Mouse (Mus musculus) myocyte (in vitro differentiated cells): Measurements from ENCODE around the gene Dao. TPM values are rescaled to one million over a fixed set of nuclear protein-coding genes. Genes with fewer than 3 reads are reported as not detected.

Source experiments
- H3K27me3 ChIP-seq: one replicate; pipeline ENCODE4 v1.6.1; 2011; ENCODE audit not compliant: control insufficient read depth, insufficient read depth, insufficient read length
- H3K36me3 ChIP-seq: one replicate; pipeline ENCODE4 v1.6.1; 2011; ENCODE audit not compliant: control insufficient read depth, insufficient read depth
- H3K4me2 ChIP-seq: one replicate; pipeline ENCODE4 v1.6.1; 2011; ENCODE audit warnings: low read depth, control low read depth
- H3K4me3 ChIP-seq: one replicate; pipeline ENCODE4 v1.5.1; 2011; ENCODE audit warnings: mild to moderate bottlenecking, control low read depth, moderate library complexity
- H3K79me2 ChIP-seq: one replicate; pipeline ENCODE4 v1.6.1; 2011; ENCODE audit not compliant: control insufficient read depth, insufficient read depth
- H3ac ChIP-seq: one replicate; pipeline ENCODE4 v1.6.1; 2011; ENCODE audit not compliant: control insufficient read depth, insufficient read length
- CEBPB ChIP-seq: IDR thresholded peaks from 2 replicates; pipeline ENCODE4 v1.6.1; 2011; ENCODE audit warnings: mild to moderate bottlenecking, moderate library complexity; ENCODE audit not compliant: poor library complexity, insufficient read depth, severe bottlenecking
- E2F4 ChIP-seq: IDR thresholded peaks from one replicate; pipeline ENCODE4 v1.6.1; 2011; ENCODE audit warnings: mild to moderate bottlenecking, control low read depth, moderate library complexity; ENCODE audit not compliant: insufficient read depth
- MAX ChIP-seq: IDR thresholded peaks from one replicate; pipeline ENCODE4 v1.6.1; 2011; ENCODE audit warnings: low read depth, mild to moderate bottlenecking, control low read depth
- MYOD1 ChIP-seq, 3 experiments: IDR thresholded peaks; one replicate each; pipeline ENCODE4 v1.6.1; 2011; ENCODE audit warnings: control low read depth in 2 of 3, low read depth in 2 of 3, mild to moderate bottlenecking in 2 of 3, moderate library complexity in 1 of 3; ENCODE audit not compliant: insufficient read length in 2 of 3, control insufficient read depth in 1 of 3
- MYOG ChIP-seq, 3 experiments: IDR thresholded peaks; one replicate each; pipeline ENCODE4 v1.6.1; 2011; ENCODE audit warnings: control low read depth in 2 of 3, low read depth in 2 of 3, mild to moderate bottlenecking in 2 of 3; ENCODE audit not compliant: insufficient read length in 2 of 3, control insufficient read depth in 1 of 3, insufficient read depth in 1 of 3
- POLR2A ChIP-seq: IDR thresholded peaks from one replicate; pipeline ENCODE4 v1.6.1; 2011; ENCODE audit warnings: low read depth, mild to moderate bottlenecking, control low read depth, moderate library complexity; ENCODE audit not compliant: insufficient read length
- POLR2AphosphoS2 ChIP-seq: IDR thresholded peaks from one replicate; pipeline ENCODE4 v1.6.1; 2011; ENCODE audit warnings: low read depth, control low read depth; ENCODE audit not compliant: insufficient read length
- REST ChIP-seq: IDR thresholded peaks from one replicate; pipeline ENCODE4 v1.6.1; 2011; ENCODE audit warnings: mild to moderate bottlenecking, control low read depth, moderate library complexity; ENCODE audit not compliant: insufficient read depth, insufficient read length
- SRF ChIP-seq: IDR thresholded peaks from one replicate; pipeline ENCODE4 v1.6.1; 2011; ENCODE audit warnings: low read depth; ENCODE audit not compliant: control insufficient read depth, insufficient read length
- TCF12 ChIP-seq: IDR thresholded peaks from one replicate; pipeline ENCODE4 v1.6.1; 2011; ENCODE audit warnings: mild to moderate bottlenecking, control low read depth; ENCODE audit not compliant: poor library complexity, insufficient read depth, severe bottlenecking
- TCF3 ChIP-seq: IDR thresholded peaks from one replicate; pipeline ENCODE4 v1.6.1; 2011; ENCODE audit warnings: low read depth, control low read depth; ENCODE audit not compliant: insufficient read length
- USF1 ChIP-seq: IDR thresholded peaks from one replicate; pipeline ENCODE4 v1.6.1; 2011; ENCODE audit warnings: low read depth, mild to moderate bottlenecking, control low read depth, moderate library complexity
- polyA plus RNA-seq: library from polyadenylated mRNA; unstranded; fragments of >200 nt; fragmentation: generic; extraction: Trizol; gene quantifications from one replicate; pipeline ENCODE4 v1.2.1, GENCODE M21; 2012; ENCODE audit warnings: missing spikeins

Gene Dao
- polyA plus RNA-seq, 1 experiment: not detected

DNA sequence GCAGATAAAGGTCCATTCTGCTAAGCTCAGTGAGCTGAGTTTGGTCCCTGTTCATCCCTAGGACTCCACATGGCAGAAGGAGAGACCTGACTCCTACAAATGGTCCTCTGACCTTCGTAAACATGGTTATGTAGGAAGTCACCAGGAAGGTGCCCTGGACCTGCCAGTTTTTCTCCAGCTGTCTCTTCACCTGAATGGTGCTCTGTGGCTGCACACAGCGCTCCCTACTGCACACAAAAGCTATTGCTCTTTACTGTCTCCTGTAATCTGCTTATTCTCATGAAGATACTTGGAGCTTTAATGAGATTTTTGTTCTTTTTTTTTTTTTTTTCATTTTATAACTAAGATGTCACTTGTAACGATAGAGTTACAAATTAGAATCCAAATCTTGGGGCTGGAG is 43.1 kb downstream of the Dao start:
- H3K4me3 ChIP-seq: no peak overlapping the region
- H3K27me3 ChIP-seq: peaks cover 3% of the 10 kb centered on the region
- no peaks in the 10 kb centered on the region for H3K36me3 ChIP-seq
- H3K79me2 ChIP-seq: no peaks in the 10 kb centered on the region
- TF ChIP-seq CEBPB (no peak), MYOG (IDR thresholded peaks at IDR 0.05; ENCODE audit: control insufficient read depth in 1 of 3, insufficient read depth in 1 of 3, insufficient read length in 2 of 3, low read depth in 2 of 3) (no peak), E2F4 (no peak), MAX (no peak), TCF3 (no peak), TCF12 (no peak), REST (no peak), POLR2A (no peak), POLR2AphosphoS2 (no peak), SRF (no peak), USF1 (no peak)
- no peak overlapping the region for H3K4me2 ChIP-seq
- no peak overlapping the region for H3ac ChIP-seq

DNA sequence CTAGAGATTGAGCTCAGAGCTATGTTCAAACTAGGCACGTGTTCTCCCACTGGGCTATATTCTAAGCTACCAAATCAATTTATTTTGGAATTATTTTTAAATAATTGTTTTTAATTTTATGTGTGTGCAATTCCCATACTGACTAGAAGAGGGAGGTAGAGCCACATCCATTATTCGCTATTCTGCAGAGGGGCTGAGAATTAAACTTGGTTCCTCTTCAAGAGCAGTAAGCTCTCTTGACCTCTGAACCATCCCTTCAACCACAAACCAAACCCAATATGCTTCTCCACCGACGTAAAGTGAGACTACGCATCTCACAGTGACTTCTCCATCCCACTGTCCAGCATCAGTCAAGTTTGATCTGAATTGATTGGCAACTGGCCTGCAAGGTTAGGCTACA is 43.7 kb downstream of the Dao start:
- no peak overlapping the region for H3K4me2 ChIP-seq
- TF ChIP-seq MYOD1 (IDR thresholded peaks at IDR 0.05; ENCODE audit: control insufficient read depth in 1 of 3, insufficient read length in 2 of 3, low read depth in 2 of 3) (no peak), TCF3 (no peak), POLR2A (no peak), REST (no peak), USF1 (no peak), E2F4 (no peak)
- H3K79me2 ChIP-seq: no peaks in the 10 kb centered on the region
- no peak overlapping the region for H3ac ChIP-seq
- H3K27me3 ChIP-seq: peaks cover 3% of the 10 kb centered on the region
- H3K36me3 ChIP-seq: no peaks in the 10 kb centered on the region
- no peak overlapping the region for H3K4me3 ChIP-seq

DNA sequence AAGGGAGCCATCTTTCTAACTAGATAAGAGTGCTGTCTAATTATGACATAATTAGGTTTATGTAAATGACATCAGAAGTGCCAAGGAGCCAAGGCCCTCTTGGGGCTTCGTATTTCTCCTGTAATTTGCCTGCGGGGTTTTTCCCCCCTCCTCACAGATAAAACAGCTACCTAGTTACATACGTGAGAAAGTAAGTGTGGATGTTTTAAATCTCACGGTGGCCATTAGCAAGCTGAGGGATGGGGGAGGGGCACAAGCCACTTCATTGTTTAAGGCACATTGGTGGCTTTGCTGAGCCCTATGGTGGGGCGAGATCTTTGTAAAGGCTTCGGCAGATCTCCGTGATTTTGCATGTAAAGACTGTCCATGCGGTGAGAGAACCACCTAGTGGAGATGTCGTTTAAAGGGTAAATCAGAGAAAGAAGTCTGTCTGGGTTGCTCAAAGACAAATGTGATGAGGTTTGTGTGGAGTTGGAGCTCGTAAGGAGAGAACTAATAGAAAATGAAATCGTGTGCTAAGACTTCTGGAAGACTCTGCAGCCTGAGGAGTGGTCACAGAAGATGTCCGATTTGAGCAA is 45.3 kb downstream of the Dao start:
- Histone ChIP-seq H3K27me3 (no peaks in the 10 kb centered on the region), H3K4me2 (no peak overlapping the region), H3ac (no peak overlapping the region), H3K79me2 (no peaks in the 10 kb centered on the region), H3K4me3 (no peak overlapping the region), H3K36me3 (no peaks in the 10 kb centered on the region)
- TF ChIP-seq SRF (no peak), TCF3 (no peak), REST (no peak), MAX (no peak), MYOD1 (IDR thresholded peaks at IDR 0.05; ENCODE audit: control insufficient read depth in 1 of 3, insufficient read length in 2 of 3, low read depth in 2 of 3) (no peak), POLR2AphosphoS2 (no peak), POLR2A (no peak), CEBPB (no peak), TCF12 (no peak), USF1 (no peak), MYOG (IDR thresholded peaks at IDR 0.05; ENCODE audit: control insufficient read depth in 1 of 3, insufficient read depth in 1 of 3, insufficient read length in 2 of 3, low read depth in 2 of 3) (no peak), E2F4 (no peak)

DNA sequence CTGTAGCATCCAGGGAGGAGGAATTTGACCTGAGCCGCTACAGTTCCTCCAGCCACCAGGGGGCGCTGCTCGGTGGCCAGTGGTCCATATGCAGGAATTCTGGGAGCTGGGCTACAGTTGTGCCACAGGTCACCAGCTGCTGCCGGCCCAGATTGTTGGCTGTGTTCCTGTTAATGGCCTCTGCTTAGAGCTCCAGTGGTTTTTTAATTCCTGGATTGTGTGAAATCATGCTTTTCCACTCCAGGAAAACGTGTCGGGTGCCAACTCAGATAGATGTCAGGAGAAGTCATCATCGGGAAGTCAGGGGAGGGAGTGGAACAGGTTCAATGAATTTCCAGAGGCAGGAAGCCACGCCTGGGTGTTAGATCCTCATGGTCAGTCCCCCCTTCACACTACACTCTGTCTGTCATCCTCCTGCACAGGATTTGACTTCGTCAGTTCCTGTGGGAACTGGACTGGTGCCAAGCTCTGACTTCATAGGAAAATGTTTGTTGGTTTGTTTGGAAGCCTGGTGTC is 48.8 kb downstream of the Dao start:
- Histone ChIP-seq H3ac (no peak overlapping the region), H3K4me3 (no peak overlapping the region), H3K4me2 (peak overlapping the region; percentile 63), H3K27me3 (peaks cover 7% of the 10 kb centered on the region), H3K79me2 (no peaks in the 10 kb centered on the region), H3K36me3 (no peaks in the 10 kb centered on the region)
- TF ChIP-seq MAX (no peak), MYOG (IDR thresholded peaks at IDR 0.05; ENCODE audit: control insufficient read depth in 1 of 3, insufficient read depth in 1 of 3, insufficient read length in 2 of 3, low read depth in 2 of 3) (peak in 1 of 3 experiments; percentile 17), MYOD1 (IDR thresholded peaks at IDR 0.05; ENCODE audit: control insufficient read depth in 1 of 3, insufficient read length in 2 of 3, low read depth in 2 of 3) (peak in 1 of 3 experiments; percentile 3)

DNA sequence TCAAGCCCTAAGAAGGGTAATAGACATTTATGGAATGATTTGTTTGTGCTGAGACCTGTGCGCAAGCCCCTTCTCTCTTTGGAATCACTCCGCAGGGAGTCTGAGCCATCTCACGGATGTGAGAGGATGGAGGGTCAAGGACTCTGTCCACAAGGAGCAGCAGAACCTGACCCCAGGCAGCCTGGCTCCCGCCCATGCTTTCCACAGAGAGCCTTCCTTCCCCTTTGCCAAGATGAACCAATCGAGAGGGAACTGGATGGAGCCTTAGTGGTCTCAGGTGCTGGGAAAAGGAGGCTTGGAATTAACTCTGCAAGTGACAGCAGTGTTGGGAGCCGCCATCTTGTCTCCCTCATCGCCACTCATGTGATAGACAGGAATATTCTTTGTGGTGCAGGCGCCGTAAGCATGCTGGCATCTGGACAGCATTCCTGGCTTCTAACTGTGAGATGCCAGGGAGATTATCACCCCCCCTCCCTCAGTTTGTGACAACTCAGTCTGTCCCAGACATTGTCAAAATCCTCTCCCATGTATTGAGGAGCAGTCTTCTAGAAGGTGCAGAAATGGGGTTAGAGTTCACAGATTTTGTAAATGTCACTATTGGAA is 53.7 kb downstream of the Dao start:
- TF ChIP-seq MYOG (IDR thresholded peaks at IDR 0.05; ENCODE audit: control insufficient read depth in 1 of 3, insufficient read depth in 1 of 3, insufficient read length in 2 of 3, low read depth in 2 of 3): no peak
- TF ChIP-seq TCF3: no peak
- TF ChIP-seq MAX: no peak
- no peak for TF ChIP-seq E2F4
- TF ChIP-seq REST: no peak
- TF ChIP-seq POLR2A: no peak
- TF ChIP-seq CEBPB: no peak
- no peak for TF ChIP-seq TCF12
- no peak for TF ChIP-seq SRF
- no peak for TF ChIP-seq USF1
- no peak for TF ChIP-seq POLR2AphosphoS2
- no peak for TF ChIP-seq MYOD1 (IDR thresholded peaks at IDR 0.05; ENCODE audit: control insufficient read depth in 1 of 3, insufficient read length in 2 of 3, low read depth in 2 of 3)
- no peaks in the 10 kb centered on the region for H3K36me3 ChIP-seq
- no peak overlapping the region for H3ac ChIP-seq
- no peak overlapping the region for H3K4me3 ChIP-seq
- H3K79me2 ChIP-seq: no peaks in the 10 kb centered on the region
- no peak overlapping the region for H3K4me2 ChIP-seq
- H3K27me3 ChIP-seq: peaks cover 7% of the 10 kb centered on the region
